Mouse (Mus musculus) CD4-positive helper T cell, adult 2 months (primary cell): ENCODE results near the gene Asgr2.
"Not testable (repeated sequence)": the region's sequence is repeated elsewhere in the genome, so short reads cannot be mapped to it uniquely, and the experiment has no call there.

Experiments used
- DNase-seq: peaks from one replicate; pipeline ENCODE4 v3.0.0-alpha.2; 2012; ENCODE audit warnings: low read depth, missing footprints, low spot score

The Asgr2 gene

GRCm38 (mm10) chr11:70084563-70084962 is 7.9 kb upstream of the Asgr2 start:
- no peak for DNase-seq

GRCm38 (mm10) chr11:70097396-70097795 is 5.0 kb downstream of the Asgr2 start:
- no peak for DNase-seq

- no peak for DNase-seq
Measured at GRCm38 (mm10) chr11:70099102-70099501, 6.7 kb downstream of the Asgr2 start.

GRCm38 (mm10) chr11:70099809-70100208 is 7.4 kb downstream of the Asgr2 start:
- DNase-seq = no peak

GRCm38 (mm10) chr11:70103701-70104315 is 11.4 kb downstream of the Asgr2 start:
- DNase-seq = no peak

- DNase-seq = no peak
Measured at GRCm38 (mm10) chr11:70107085-70107484, 14.6 kb downstream of the Asgr2 start.

DNA sequence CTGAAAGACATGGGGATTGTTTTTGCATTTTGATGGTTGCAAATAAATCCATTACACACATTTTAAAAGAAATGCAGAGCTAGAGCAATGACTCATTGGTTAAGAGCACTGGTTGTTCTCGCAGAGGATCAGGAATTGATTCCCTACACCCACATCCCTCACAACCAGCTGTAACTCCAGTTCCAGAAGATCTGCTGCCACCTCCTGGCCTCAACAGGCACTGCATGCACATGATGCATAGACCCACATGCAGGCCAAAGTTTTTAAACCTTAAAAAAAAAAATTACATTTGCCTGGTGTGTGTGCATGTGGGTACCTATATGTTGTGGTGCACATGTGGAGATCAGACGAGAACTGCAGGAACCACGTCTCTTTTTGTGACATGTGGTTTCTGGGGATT is 17.7 kb downstream of the Asgr2 start:
- DNase-seq = peak; percentile 49

GRCm38 (mm10) chr11:70114562-70114961 is 22.1 kb downstream of the Asgr2 start:
- DNase-seq = no peak

GRCm38 (mm10) chr11:70115901-70116300 is 23.5 kb downstream of the Asgr2 start:
- no peak for DNase-seq

DNA sequence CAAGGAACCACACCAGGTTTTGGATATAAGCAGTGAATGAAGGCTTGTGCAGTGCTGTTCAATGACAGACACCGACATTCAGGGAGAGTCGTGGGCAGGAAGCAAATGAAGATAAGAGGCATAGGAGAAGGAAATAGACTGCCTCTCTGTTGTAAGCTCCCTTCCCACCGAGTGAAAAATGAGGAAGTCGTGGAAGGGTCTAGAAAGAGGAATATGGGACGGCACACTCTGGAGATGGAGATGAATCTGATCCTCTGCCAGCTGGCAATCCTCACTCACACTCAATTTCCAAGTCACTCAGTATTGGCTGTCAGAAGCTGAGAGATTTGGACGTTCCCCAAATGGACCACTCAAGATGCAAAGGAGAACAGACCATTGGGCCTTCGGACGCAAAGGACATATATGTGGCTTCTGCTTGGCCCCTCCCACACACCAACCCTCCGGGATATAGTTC is 37.5 kb downstream of the Asgr2 start, which contains the start of gene Mgl2:
Gene Mgl2, plus strand, starts transcription at position 404 of the 454 bp plus-strand sequence.
- no peak for DNase-seq

GRCm38 (mm10) chr11:70135001-70135400 is 42.6 kb downstream of the Asgr2 start:
- DNase-seq = not testable (repeated sequence)

GRCm38 (mm10) chr11:70135925-70136324 is 43.5 kb downstream of the Asgr2 start:
- DNase-seq = not testable (repeated sequence)

DNA sequence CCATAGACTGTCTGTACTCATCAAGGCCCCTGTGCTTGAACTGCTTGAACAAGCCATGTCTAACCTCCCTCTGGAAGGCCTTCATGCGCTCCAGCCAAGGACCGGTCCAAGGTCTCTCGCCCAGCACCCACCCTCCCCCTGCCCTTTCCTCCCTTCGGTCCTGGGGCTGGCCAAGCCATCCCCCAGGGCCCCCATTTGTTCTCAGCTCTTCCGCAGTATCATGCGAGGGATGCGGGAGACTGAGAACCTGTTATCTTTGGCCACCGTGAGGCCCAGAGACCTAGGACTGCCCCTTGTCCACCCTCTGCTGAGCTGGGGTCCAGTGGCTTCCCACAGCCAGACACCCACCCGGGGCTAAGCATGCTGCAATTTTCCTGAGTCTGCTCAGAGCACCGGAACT is 46.7 kb downstream of the Asgr2 start:
- no peak for DNase-seq

DNA sequence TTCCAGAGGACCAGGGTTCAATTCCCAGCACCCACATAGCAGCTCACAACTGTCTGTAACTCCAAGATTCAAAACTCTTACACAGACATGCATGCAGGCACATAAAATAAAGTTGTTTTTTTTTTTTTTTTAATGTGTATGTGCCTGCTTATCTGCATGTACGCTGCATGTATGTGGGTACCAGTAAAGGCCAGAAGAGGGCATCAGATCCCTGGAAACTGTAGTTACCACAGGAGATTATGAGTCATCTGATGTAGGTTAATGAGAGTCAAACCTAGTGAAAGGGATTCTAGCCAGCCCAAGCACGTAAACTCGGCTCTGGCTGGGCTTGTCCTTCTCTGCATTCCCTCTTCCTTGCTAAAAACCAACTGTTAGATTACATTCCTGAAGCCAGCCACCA is 58.6 kb downstream of the Asgr2 start:
- DNase-seq = peak; percentile 8
